In genomic region chr9:40412246-40412645, GRCm38 (mm10) we compare ENCODE assay signal across 13 mouse cellular contexts.
"Had no signal": no experiment of that assay in that cellular context is flagged by ENCODE, and none has a peak within 500 bp of the region (broad histone marks: within the 10 kb centered on the region; RNA-seq: fewer than 3 reads in every experiment).

No protein-coding gene starts in this region.

- DNase-seq: cerebellum, postnatal 10 days; cerebellum, postnatal 14 days; cerebellum, postnatal 36 days; embryo, embryonic 11 days; forebrain, postnatal 0 days; gastrocnemius, adult 2 months; gastrocnemius, postnatal 10 days; gastrocnemius, postnatal 14 days; gastrocnemius, postnatal 25 days; gastrocnemius, postnatal 36 days; heart, adult 11 months; heart, adult 18-20 months; heart, adult 2 months had no signal
